Mouse (Mus musculus): ENCODE measurements at regions not wholly inside any gene's neighbourhood (a gene's known extent, or its start where the extent isn't known, plus 50 kb on each side); places are given as distances from the start of the nearest gene placed in this dataset.

DNA sequence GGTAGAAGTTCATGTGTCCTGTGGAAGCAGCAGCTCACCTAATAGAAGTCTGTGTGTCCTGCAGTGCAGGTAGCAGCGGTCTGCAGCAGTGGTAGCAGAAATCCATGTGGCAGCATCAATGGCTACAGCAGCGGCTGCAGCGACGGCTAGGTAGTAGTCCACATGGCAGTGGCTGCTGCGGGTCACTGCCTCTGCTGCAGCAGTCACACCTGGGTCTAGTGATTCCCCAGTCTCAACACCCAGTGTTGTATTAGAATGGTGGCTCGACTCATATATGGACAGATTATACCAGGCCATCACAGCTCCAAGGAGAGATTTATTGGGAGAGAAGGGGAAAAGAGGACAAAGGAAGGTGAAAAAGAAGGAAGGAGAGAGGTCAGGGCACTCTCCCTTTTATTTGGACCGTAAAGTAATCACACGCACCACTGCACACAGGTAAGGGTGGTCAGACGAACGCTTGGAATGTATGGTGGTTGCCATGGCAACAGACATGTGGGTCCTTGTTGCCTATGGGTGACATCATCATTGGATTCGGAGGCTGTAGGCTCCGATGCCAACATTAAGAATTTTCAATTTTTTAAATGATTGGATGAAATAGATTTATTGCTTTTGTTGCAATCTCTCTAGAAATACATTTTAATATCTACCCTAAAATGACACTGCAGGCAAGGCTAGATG, 71.2 kb upstream of the Ccdc85a start:
- no peak for DNase-seq

DNA sequence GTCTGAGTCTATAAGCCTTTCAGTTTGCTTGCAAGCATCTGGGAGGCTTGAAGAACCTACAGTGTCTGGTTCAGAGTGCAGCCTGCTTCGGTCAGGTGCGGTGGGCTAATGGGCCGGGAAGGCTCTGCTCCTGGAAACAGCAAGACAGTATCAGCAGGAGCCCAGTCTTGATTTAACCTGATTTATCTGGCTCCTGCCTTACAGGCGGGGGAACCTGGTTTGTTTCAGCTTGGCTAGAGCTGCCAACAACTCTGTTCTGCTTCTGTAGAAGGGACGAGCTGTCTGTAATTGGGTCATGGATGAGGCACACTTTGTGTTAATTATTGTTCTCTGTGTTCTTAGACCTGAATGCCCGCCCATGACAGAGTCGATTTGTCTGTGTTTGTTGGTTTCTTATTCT, 65.3 kb upstream of the Ccdc85a start:
- peak; percentile 7 for DNase-seq

- DNase-seq, result no peak
These were observed 64.8 kb upstream of the Ccdc85a start for GRCm38 (mm10) chr11:28648916-28649315.

DNA sequence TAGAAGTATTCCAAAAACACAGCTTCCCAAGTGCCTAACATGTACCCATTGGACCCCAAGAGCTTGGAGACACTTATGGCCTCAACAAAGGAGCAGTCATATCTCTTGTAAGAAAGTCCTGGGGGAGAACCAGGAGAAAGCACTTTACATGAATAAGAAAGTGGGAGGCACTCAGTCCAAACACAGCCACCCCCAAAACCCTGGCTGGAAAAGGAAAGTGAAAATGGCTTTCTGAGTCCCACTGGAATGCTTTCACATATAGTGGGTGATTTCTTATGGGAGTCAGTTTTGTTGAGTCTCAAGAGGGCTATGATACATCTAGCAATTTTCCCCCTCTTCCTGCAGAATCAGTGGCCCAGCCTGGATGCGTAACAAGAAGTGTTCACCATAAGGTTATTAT, 55.0 kb upstream of the Ccdc85a start:
- no peak for DNase-seq

DNA sequence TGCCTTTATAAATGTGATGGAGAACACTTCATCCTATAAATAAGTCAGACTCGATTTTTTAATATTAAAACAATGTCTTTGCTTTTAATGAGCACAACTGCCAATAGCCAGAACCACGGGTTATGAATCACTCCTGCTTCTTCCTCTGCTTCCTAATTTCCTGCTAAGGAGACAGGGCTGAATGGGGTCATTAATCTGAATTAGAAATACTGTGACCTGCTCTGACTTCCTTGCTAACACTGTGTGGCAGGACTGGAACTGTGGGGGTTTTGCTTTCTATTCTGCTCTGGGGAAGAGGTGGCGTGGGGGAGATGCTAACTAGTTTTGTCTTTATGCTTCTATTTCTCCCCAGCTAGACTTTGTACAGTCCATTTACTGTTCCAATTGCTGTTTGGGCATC, 52.6 kb upstream of the Ccdc85a start:
- peak; percentile 5 for DNase-seq

Data from kidney, postnatal 14 days (tissue).